Mouse (Mus musculus): ENCODE measurements at regions not wholly inside any gene's neighbourhood (a gene's known extent, or its start where the extent isn't known, plus 50 kb on each side); places are given as distances from the start of the nearest gene placed in this dataset.

DNA sequence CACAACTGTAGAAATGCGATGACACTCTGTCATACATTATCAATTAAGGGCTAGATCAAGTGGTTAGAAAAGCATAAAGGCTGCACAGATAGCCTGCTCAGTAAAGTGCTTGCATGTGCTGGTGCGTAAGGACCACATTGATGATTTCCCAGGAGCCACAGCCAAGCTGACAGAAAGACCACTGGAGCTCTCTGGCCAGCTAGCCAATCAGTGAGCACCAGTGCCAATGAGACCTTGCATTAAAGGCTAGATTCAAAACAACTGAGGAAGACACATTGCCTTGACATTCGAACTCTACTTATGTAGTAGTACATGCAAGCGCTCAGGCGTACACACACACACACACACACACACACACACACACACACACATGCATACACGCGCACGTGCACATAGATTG is 96.1 kb upstream of the App start:
- H3K4me1 ChIP-seq (replicated peaks) = no peaks in the 10 kb centered on the region
- 86% methylated on average over 8 of the region's 8 CpGs for WGBS
- no peaks in the 10 kb centered on the region for H3K9me3 ChIP-seq
- no peak for ATAC-seq (ENCODE audit: insufficient number of reproducible peaks, insufficient read depth, low FRiP score, low TSS enrichment, low read depth)
- H3K27me3 ChIP-seq = no peaks in the 10 kb centered on the region
- H3K27ac ChIP-seq = no peak overlapping the region
- no peak overlapping the region for H3K9ac ChIP-seq (replicated peaks)
- H3K4me2 ChIP-seq = no peak overlapping the region
- no peak overlapping the region for H3K4me3 ChIP-seq (replicated peaks)
- no peaks in the 10 kb centered on the region for H3K36me3 ChIP-seq

DNA sequence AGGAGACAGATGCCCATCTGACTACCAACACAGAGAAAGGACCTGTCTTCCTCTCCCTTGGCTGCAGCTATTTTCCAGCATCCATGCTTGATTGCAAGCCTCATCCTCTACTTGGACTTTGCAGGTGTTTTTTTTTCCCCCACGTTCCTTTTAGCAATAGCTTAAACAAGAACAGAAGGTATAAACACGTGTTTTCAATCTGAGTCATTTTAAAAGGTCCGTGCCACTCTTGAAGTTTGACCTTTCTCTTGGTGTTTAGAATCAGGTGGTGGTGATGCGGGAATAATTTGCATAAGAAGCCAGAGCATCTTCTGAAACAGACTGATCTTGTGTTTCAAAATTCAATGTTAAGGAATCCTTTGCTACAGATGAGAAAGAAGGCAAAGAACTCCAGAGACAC is 86.3 kb upstream of the App start:
- no peaks in the 10 kb centered on the region for H3K27me3 ChIP-seq
- WGBS = 34% methylated on average over 4 of the region's 4 CpGs
- H3K36me3 ChIP-seq = no peaks in the 10 kb centered on the region
- H3K27ac ChIP-seq = no peak overlapping the region
- H3K4me1 ChIP-seq (replicated peaks) = no peaks in the 10 kb centered on the region
- H3K9me3 ChIP-seq = no peaks in the 10 kb centered on the region
- H3K4me2 ChIP-seq = no peak overlapping the region
- H3K4me3 ChIP-seq (replicated peaks) = no peak overlapping the region
- H3K9ac ChIP-seq (replicated peaks) = no peak overlapping the region
- no peak for ATAC-seq (ENCODE audit: insufficient number of reproducible peaks, insufficient read depth, low FRiP score, low TSS enrichment, low read depth)

DNA sequence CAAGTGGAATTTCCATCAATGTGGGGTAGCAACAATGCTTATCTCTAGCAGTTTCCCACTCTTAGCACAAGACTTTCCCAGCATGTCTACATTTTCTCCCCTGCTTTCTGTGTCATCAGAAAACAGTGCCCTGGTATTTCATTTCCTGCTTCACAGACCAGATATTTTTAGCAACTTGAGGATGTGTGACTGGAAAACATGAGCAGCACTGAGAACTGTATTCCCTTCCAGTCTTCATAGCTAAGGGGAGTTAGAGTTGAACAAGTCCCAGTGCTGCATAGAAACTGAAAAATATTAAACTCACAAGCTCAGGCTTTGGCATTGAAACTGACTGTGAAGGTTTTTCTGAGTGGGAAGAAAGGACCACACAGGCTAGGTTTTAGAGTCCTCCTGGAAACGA is 73.7 kb upstream of the App start:
- no peak overlapping the region for H3K27ac ChIP-seq
- ATAC-seq (ENCODE audit: insufficient number of reproducible peaks, insufficient read depth, low FRiP score, low TSS enrichment, low read depth) = no peak
- H3K36me3 ChIP-seq = no peaks in the 10 kb centered on the region
- no peak overlapping the region for H3K4me3 ChIP-seq (replicated peaks)
- H3K27me3 ChIP-seq = no peaks in the 10 kb centered on the region
- no peak overlapping the region for H3K4me2 ChIP-seq
- no peak overlapping the region for H3K9ac ChIP-seq (replicated peaks)
- WGBS = 77% methylated on average over 1 of the region's 1 CpGs
- 0 out of 2 replicates have a peak, but pooled peaks cover 7% of the 10 kb centered on the region for H3K4me1 ChIP-seq (replicated peaks)
- no peaks in the 10 kb centered on the region for H3K9me3 ChIP-seq

DNA sequence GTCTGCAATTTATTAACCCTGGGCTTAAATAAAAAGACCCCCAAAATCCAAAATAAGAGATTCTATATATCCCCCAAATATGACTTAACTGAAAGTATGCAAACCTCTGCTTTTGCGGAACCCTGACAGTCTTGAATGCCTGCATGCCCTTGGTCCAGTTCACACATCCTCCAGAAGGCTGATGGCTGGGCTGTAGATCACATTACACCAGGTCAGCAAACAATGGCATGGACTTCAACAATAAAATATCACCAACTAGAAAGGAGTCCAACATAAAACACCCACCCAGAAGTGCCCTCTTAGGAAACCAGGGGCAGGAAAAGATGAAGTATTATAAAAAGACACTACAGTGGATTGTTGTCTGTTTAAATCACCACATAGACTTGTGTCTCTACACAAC is 59.5 kb upstream of the App start:
- H3K36me3 ChIP-seq = no peaks in the 10 kb centered on the region
- WGBS = 97% methylated on average over 1 of the region's 1 CpGs
- H3K9me3 ChIP-seq = no peaks in the 10 kb centered on the region
- H3K9ac ChIP-seq (replicated peaks) = no peak overlapping the region
- H3K4me1 ChIP-seq (replicated peaks) = peaks cover 5% of the 10 kb centered on the region
- H3K27ac ChIP-seq = no peak overlapping the region
- H3K4me3 ChIP-seq (replicated peaks) = no peak overlapping the region
- no peaks in the 10 kb centered on the region for H3K27me3 ChIP-seq
- no peak overlapping the region for H3K4me2 ChIP-seq
- no peak for ATAC-seq (ENCODE audit: insufficient number of reproducible peaks, insufficient read depth, low FRiP score, low TSS enrichment, low read depth)

DNA sequence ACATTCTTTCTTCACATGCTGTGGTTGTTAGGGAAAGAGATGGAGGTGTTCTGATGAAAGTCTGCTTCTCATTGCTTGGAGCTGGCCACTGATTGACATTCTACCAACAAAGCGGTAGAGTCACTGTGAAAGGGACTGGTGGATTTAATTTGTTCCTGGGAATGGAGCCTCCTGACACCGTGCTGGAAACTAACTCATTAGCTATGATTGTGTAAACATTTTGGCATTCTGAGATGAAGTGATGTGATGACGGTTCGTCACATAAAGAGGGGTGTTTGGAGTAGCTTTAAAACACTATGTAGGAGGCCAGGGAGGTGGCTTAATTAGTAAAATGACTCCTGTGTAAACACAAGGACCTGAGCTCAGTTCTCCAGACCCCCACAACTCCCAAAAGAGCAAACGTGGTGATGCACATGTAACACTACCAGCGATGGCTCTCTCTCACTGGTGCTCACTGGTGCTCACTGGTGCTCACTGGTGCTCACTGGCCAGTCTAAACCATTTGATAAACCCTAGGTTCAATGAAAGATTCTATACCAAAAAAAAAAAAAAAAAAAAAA is 58.4 kb upstream of the App start:
- no peaks in the 10 kb centered on the region for H3K27me3 ChIP-seq
- no peaks in the 10 kb centered on the region for H3K36me3 ChIP-seq
- peaks cover 5% of the 10 kb centered on the region for H3K4me1 ChIP-seq (replicated peaks)
- no peak overlapping the region for H3K27ac ChIP-seq
- no peak overlapping the region; the same call in 1 of the 2 replicates for H3K4me2 ChIP-seq
- 31% methylated on average over 6 of the region's 6 CpGs for WGBS
- ATAC-seq (ENCODE audit: insufficient number of reproducible peaks, insufficient read depth, low FRiP score, low TSS enrichment, low read depth) = no peak
- H3K4me3 ChIP-seq (replicated peaks) = no peak overlapping the region
- H3K9ac ChIP-seq (replicated peaks) = no peak overlapping the region
- no peaks in the 10 kb centered on the region for H3K9me3 ChIP-seq

DNA sequence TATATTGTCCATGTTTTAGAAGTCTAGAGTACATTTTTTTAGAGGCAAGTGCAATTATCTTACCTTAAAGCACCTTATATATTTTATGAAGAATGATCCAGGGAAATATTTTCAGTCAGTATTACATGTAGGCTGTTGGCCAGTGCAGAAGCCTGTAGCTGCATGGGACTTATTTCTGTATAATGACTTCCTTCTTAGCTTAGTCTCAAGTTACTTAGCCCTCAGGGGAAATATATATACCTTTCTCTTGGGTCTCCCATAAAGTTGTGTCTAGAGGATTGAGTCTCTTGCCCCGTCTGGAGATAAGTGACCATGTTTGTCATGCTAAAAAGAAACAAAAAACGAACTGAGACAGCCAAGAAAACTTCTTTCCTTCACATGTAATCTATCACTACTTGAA is 57.8 kb upstream of the App start:
- no peak overlapping the region; the same call in 1 of the 2 replicates for H3K4me2 ChIP-seq
- H3K9me3 ChIP-seq = no peaks in the 10 kb centered on the region
- peaks cover 5% of the 10 kb centered on the region for H3K4me1 ChIP-seq (replicated peaks)
- H3K36me3 ChIP-seq = no peaks in the 10 kb centered on the region
- no peak overlapping the region for H3K4me3 ChIP-seq (replicated peaks)
- WGBS = 34% methylated on average over 2 of the region's 2 CpGs
- no peaks in the 10 kb centered on the region for H3K27me3 ChIP-seq
- no peak overlapping the region for H3K9ac ChIP-seq (replicated peaks)
- 0 out of 2 replicates have a peak overlapping the region, but pooled peaks have one; percentile 37 for H3K27ac ChIP-seq
- no peak for ATAC-seq (ENCODE audit: insufficient number of reproducible peaks, insufficient read depth, low FRiP score, low TSS enrichment, low read depth)

DNA sequence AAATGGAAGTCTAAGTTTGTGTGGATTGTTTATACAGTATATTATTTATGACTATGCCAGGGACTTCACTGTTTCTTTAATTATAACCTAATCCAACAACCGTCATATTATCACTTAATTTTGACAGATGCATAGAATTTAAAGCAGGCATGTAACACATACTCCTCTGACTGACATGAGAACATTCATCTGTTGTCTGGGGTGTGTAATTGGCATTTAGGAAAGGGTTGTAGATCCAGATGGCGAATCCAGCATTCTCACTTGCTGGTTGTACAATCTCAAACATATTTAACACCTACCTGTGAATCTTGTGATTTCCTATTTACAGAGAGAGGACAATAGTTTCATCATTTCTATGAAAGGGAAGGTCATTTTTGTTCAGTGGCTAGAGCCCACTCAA is 50.8 kb upstream of the App start:
- Histone ChIP-seq H3K36me3 (no peaks in the 10 kb centered on the region), H3K9ac (replicated peaks) (no peak overlapping the region), H3K9me3 (no peaks in the 10 kb centered on the region), H3K4me2 (no peak overlapping the region), H3K27me3 (no peaks in the 10 kb centered on the region), H3K4me1 (replicated peaks) (peaks cover 4% of the 10 kb centered on the region; the same call in 1 of the 2 replicates), H3K4me3 (replicated peaks) (no peak overlapping the region), H3K27ac (no peak overlapping the region)
- ATAC-seq (ENCODE audit: insufficient number of reproducible peaks, insufficient read depth, low FRiP score, low TSS enrichment, low read depth) = no peak
- WGBS = 85% methylated on average over 2 of the region's 2 CpGs
